Mouse (Mus musculus) T-cell, adult 2 months (primary cell): Measurements from ENCODE around the gene Usp18.

ENCODE experiments used
- DNase-seq: peaks from one replicate; pipeline ENCODE4 v3.0.0; 2022; ENCODE audit warnings: low spot score

Usp18 gene

GRCm38 (mm10) chr6:121224993-121225392 is 20.7 kb upstream of the Usp18 start:
- no peak for DNase-seq

GRCm38 (mm10) chr6:121226043-121226442 is 19.7 kb upstream of the Usp18 start:
- DNase-seq = no peak

- DNase-seq = no peak
These were observed 19.0 kb upstream of the Usp18 start for GRCm38 (mm10) chr6:121226744-121227143.

- no peak for DNase-seq
These were observed 17.3 kb upstream of the Usp18 start for GRCm38 (mm10) chr6:121228421-121228820.

GRCm38 (mm10) chr6:121232652-121233051 is 13.1 kb upstream of the Usp18 start:
- no peak for DNase-seq

GRCm38 (mm10) chr6:121236386-121236785 is 9.3 kb upstream of the Usp18 start:
- no peak for DNase-seq

- peak; percentile 29 for DNase-seq
These were observed 7.5 kb upstream of the Usp18 start for GRCm38 (mm10) chr6:121238209-121238608.

GRCm38 (mm10) chr6:121241780-121242179 is 3.9 kb upstream of the Usp18 start:
- DNase-seq = peak; percentile 50

- peak; percentile 55 for DNase-seq
These were observed 2.5 kb upstream of the Usp18 start for GRCm38 (mm10) chr6:121243161-121243560.

- no peak for DNase-seq
These were observed 293 bp downstream of the Usp18 start for GRCm38 (mm10) chr6:121246037-121246361.

GRCm38 (mm10) chr6:121250406-121250805 is 4.7 kb downstream of the Usp18 start:
- no peak for DNase-seq

- no peak for DNase-seq
These were observed 5.5 kb downstream of the Usp18 start for GRCm38 (mm10) chr6:121251256-121251655.

- peak; percentile 67 for DNase-seq
These were observed 14.8 kb downstream of the Usp18 start for GRCm38 (mm10) chr6:121260548-121260947.

- no peak for DNase-seq
These were observed 15.5 kb downstream of the Usp18 start for GRCm38 (mm10) chr6:121261233-121261632.

GRCm38 (mm10) chr6:121262004-121262403 is 16.3 kb downstream of the Usp18 start:
- DNase-seq = no peak

GRCm38 (mm10) chr6:121262496-121262895 is 16.8 kb downstream of the Usp18 start:
- DNase-seq = no peak

GRCm38 (mm10) chr6:121270156-121270555 is 24.4 kb downstream of the Usp18 start:
- DNase-seq = no peak

- no peak for DNase-seq
These were observed 26.0 kb downstream of the Usp18 start for GRCm38 (mm10) chr6:121271707-121272074.

- DNase-seq = peak; percentile 86
These were observed 26.5 kb downstream of the Usp18 start for GRCm38 (mm10) chr6:121272075-121272800.

GRCm38 (mm10) chr6:121274356-121274755 is 28.6 kb downstream of the Usp18 start:
- DNase-seq = peak; percentile 61

GRCm38 (mm10) chr6:121284132-121284531 is 38.4 kb downstream of the Usp18 start:
- DNase-seq = no peak

GRCm38 (mm10) chr6:121299317-121299716 is 53.6 kb downstream of the Usp18 start:
- no peak for DNase-seq

- no peak for DNase-seq
These were observed 54.2 kb downstream of the Usp18 start, which contains the start of gene Slc6a13 for GRCm38 (mm10) chr6:121299954-121300353. Gene Slc6a13 (plus strand): TSS chr6:121300227.

- no peak for DNase-seq
These were observed 54.8 kb downstream of the Usp18 start for GRCm38 (mm10) chr6:121300504-121300903.
